Mouse (Mus musculus) kidney, postnatal 10 days (tissue): Measurements from ENCODE around the gene Cacnb3.

Experiments
- DNase-seq: peaks from one replicate; pipeline ENCODE4 v3.0.0; 2021; ENCODE audit warnings: mixed read lengths

Cacnb3 gene

DNA sequence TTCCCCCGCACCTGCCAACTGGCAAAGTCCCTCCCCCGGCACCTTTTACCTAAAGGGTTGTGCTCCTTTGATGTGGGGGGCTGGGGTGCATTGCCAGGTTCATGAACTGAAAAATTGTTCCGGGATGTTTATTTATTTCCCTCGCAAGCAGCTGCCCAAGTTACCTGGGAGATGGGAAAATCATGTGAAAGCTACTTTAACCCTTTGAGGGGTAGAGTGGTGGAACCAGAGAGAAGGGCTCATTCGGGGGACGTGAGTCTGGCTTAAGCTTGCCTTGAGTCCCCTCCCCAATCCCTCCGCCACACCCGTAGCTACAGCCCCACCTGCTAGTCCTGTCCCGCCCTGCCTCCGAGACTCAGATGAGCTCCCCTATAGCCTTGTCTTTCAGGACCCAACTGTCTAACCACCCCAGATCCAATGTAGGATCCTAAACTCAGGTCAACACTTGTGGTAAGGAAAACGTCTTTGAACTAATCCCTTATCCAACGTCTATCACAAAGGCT, 20.5 kb upstream of the Cacnb3 start:
- no peak for DNase-seq

- DNase-seq = no peak
Observed at GRCm38 (mm10) chr15:98612229-98612628, 18.4 kb upstream of the Cacnb3 start.

- DNase-seq = peak; percentile 79
Observed at GRCm38 (mm10) chr15:98614551-98614950, 16.1 kb upstream of the Cacnb3 start.

GRCm38 (mm10) chr15:98614971-98615370, 15.7 kb upstream of the Cacnb3 start:
- DNase-seq = peak; percentile 53

DNA sequence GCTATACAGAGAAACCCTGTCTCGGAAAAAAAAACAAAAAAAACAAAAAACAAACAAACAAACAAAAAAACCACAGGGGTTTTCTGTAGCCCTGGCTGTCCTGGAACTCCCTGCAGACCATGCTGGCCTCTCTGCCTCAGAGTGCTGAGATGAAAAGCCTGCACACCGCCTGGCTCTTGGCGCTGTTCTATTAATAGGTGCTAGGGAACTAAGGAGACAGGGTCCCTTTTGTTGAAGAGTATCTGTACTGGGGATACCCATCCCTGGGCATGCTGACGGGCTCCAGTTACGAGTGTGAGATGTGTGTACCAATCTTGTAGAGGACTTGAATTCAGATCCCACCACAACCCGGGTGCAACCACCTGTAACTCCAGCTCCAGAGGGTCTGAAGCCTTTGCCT, 14.9 kb upstream of the Cacnb3 start:
- no peak for DNase-seq

DNA sequence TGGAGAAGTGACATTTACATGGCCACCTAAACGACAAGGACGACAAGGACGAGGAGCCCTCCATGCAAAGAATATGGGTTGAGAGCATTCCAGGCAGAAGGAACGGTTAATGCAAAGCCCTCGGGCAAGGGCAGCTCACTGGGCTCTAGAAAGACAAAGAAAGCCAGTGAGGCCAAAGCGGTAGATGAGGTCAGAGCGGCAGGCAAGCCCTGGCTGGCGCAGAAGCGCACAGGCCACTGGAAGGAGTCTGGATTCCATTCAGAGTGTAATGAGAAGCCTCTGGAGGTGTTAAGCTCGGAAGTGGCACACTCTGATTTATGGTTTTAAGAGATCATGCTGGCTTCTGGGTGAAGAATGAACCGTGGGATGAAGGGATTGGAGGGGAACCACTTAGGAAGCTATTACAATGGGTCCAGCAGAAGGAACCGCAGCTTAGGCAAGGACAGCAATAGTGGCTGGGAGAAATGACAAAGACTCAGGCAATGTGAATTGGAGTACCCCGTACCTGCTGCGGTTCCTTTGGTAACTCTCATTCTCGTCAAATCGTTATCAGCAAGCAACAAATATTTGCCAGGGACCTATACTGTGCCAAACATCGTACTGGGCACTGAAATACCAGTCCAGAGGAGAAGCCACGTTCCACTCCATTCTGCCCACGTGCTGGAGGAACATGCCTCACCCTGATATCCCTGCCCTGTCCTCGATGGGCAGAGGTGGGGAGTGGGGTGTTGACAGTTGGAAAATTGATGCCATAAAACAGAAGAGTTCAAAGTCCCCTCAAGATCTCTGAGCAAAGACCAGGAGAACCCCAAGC, 14.1 kb upstream of the Cacnb3 start:
- DNase-seq = peak; percentile 37

DNA sequence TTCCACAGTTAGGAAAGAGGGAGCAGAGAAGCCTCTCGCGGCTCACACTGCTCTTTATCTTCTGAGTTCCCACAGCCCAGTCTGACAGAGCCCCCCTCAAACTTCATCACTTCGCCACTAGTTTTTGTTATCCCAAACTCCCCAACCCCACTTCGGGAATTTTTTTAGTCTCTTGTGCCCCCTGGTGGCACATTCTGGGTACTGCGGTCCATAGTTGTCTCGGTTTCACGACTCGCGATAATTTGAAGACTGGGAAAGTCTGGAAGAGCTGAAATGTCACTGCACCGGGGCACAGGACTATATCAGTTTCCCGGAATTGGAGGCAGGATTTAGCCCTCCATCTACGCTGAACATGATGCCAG, 13.5 kb upstream of the Cacnb3 start:
- DNase-seq = peak; percentile 85

DNA sequence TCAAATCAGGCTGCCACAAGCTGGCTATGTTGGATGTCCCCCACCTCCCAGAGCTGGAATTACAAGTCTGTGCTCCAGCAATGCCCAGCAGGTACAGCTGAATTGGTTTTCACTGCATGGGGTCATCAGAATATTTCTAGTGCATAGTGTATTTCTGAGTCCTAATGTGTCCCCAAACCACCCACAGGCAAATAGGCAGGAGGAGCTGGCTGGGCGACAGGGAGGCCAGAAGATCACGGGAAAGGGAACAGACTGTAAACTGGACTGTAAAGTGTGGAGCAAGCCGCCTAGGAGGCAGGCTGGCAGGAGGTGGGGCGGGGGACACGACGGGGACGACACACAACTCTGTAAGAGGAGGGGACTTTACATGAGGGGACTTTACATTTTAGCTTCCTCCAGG, 8.4 kb upstream of the Cacnb3 start:
- DNase-seq = no peak

GRCm38 (mm10) chr15:98622721-98623120, 7.9 kb upstream of the Cacnb3 start:
- DNase-seq = no peak

DNA sequence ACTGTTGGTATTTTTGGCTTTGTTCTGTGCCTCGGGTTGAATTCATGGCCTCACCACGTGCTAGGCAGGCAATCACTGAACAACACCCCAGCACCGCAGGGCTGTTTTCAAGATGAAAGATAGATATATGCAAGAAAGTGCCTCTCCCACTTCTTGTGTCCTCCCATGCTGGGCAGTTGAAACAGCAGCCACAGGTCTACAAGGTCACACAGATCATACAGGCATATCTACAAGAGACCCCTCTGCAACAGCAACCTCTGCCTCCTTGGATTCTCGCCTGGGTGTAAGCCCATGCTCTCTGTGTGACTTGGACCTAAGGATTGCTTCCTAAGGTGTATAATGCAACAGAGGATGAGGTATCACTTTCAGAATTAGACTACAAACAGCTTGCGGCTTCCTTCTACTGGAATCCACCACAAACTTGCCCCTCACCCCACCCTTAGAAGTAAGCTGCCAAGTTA, 7.2 kb upstream of the Cacnb3 start:
- no peak for DNase-seq

DNA sequence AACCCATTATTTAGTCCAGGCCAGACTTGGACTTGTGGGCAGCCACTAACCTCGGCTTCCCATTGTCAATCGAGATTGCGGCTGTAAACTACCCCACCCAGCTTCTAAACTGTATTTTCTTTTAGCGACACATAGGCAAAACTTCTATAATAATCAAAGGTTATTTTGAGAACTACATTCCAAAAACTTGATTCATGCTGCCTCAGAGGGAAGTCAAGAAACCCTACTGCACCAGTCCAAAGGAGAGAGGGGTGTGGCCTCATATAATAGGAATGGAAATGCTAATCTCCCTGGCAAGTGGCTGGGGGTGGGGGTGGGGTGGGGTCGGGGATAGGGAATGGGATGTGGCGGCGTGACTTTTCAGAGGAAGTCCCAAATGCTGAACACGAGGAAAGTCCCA, 4.6 kb upstream of the Cacnb3 start:
- no peak for DNase-seq

DNA sequence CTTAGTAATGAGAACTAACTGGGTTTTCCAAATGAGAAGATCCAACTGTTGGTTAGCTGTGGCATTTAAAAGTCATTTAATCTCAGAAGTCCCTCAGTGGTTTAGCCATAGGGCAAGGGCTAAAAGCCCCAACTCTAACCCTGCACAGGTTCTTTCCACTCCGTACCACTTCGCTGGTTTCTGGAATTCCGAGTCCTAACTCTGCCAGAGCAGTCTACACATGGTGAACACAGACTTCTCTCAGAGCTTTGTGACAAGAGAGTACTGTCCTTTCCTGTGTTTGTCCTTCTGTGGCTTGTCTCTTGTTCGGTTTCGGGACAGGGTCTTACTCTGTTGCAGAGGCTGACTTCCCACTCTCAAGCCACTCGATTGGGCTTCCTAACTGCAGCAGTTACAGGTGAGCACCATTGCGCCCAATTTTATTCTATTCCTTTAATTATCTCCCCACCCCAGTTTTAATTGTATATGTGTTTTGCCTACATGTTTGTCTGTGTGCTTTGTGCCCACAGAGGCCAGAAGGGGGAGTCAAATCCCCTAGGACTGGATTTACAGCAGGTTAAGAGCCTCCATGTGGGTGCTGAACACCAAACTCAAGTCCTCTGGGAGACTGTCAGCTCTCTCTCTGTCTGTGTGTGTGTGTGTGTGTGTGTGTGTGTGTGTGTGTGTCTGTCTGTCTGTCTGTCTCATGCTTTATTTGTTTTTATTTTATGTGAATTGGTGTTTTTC, 4.0 kb upstream of the Cacnb3 start:
- no peak for DNase-seq

DNA sequence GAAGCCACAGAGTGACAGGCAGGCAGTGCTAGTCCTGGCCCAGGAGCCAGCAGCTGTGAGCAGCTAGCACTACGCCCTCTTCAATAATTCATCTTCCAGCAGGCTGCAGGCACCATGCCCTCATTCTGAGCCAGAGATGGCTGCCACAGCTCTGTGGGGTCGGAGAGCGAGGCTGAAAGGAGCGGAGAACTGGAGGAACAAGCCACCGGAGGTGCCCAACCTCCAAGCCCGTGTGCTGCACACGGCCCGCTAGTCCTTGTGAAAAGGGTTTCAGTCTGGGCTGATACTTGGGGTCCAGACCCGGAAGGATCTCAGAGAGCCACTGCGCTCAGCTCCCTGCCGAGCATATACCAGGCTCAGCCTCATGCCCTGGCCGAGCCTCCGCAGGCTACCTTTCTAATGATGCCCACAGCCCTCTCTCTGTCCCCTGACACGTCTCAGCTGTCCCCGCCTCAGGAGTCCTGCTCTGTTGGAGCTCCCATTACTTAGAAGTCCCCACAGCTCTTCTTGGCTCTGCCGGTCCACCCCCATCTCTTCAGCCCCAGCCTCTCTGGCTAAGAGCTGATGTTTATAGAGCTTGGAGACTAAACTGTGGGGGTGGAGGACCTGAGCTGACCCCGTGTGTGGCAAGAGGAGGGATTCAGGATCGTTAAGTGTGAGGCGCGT, 1.9 kb upstream of the Cacnb3 start:
- DNase-seq = no peak

GRCm38 (mm10) chr15:98629464-98629863, 1.2 kb upstream of the Cacnb3 start:
- no peak for DNase-seq

DNA sequence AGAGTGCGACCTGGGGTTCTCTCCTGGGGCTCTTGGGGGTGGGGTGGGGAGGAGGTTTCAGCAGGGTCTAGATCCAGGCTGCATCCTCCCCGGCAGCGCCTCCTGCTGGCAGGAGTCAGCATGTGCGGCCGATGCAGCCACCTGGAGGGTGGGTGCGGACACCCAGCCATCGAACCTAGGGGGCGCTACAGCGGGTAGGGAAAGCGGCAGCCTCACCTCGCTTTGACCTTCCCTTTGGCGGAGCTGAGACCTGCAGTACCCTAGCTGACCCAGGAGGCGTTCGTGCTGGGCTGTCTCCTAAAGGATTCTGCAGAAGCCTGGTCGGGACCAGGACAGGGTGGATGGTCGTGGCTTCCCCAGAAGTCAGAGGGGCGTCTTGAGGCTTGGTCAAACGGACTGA, 853 bp downstream of the Cacnb3 start:
- peak; percentile 85 for DNase-seq

DNA sequence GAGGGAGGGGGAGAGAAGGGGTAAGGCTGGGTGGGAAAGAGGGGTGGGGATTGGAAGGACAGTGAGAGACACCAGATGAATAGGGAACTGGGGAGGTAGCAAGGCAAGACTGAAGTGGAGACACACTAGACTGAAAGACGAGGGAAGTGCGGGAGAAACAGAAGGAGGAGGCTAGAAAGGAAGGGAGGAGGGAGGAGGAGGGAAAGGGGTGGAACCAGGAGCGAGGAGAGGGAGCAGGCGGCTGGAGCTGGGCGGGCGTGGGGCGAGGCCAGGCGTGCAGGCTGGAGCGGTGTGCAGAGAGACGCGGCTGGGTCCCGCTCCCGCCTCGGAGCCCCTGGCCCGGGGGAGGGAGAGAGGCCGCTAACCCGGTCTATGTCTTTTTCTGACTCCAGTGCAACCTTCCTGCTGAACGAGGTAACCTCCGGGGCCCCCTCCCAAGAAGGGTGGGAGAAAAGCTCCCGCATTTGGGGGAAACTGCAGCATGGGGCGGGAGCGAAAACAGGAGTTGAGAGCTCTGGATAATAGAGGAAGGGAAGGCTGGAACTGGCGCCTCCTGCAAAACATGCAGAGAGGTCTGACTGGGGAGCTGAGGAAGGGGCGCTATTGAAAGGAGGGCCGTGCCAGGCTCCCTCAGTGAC, 1.6 kb downstream of the Cacnb3 start:
- peak; percentile 86 for DNase-seq

DNA sequence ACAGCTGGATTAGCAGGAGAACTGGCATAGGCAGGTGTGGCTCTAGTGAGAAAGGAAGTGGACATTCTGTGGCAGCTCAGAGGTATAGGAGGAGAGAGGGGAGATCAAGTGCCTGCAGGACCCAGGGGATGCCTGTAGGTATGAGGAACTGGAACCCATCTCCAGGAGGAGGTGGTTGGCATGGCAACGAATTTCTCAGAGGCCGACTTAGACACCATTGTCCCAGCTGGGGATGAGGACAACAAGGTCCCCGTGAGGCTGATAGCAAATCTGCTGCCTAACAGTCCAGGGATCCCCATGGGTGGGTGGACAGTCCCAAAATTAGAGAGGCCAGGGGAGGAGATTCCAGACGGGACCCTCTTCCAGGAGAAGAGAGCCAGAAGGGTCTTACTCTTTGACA, 2.3 kb downstream of the Cacnb3 start:
- no peak for DNase-seq

- DNase-seq = no peak
Observed at GRCm38 (mm10) chr15:98633822-98634470, 3.3 kb downstream of the Cacnb3 start.

GRCm38 (mm10) chr15:98634541-98635081, 4.0 kb downstream of the Cacnb3 start:
- peak; percentile 90 for DNase-seq

DNA sequence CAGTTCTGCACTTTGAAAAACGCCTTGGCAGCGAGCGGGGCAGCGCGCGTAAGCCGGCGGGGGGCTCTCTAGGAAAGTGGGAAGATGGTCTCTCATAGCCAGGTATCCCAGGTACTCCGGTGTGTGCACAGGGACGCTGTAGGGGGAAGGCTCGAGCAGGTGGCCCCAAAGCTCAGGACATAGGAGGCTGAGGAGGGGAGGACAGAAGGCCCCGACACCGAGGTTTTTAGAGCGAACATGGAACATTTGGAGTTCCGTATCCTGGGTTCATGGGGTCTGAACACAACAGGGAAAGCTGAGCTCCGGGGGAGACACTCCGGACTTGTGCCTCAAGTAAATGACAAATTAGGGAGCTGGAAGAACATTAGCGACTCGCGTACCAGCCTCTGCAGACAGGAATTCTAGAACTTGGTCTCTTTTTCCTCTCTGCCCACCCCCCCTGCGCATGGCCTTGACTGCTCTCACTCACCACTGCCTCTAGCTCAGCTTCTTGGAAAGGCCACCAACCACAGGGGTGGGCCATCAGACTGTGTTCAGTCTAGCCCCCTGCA, 4.7 kb downstream of the Cacnb3 start:
- no peak for DNase-seq

GRCm38 (mm10) chr15:98636517-98636916, 5.9 kb downstream of the Cacnb3 start:
- DNase-seq = no peak

GRCm38 (mm10) chr15:98637155-98637554, 6.5 kb downstream of the Cacnb3 start:
- no peak for DNase-seq
